Mouse (Mus musculus): Measurements from ENCODE around the gene Gale.

DNA sequence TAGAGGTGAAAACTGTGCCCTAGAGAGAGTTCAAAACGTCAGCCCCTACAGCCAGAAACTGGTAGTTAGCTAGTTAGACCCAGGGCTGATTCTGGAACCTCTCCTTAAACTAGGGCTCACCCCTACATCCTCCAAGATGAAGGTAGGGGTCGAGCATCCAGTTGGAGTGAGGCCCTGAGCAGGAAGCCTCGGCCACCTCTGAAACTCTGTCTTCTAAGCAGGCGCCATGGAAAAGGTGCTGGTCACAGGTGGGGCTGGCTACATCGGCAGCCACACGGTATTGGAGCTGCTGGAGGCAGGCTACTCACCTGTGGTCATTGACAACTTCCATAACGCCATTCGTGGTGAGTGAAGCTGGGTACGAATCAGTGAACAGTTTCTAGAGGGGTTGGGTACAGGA, 1.6 kb downstream of the Gale start:
- no peak for TF ChIP-seq CTCF (IDR thresholded peaks at IDR 0.05; ENCODE audit: low read depth)
- no peak for TF ChIP-seq EP300 (IDR thresholded peaks at IDR 0.05; ENCODE audit: low read depth)
